Mouse (Mus musculus) G1E (cell line): ENCODE results near the gene Fam222b.

Experiments
- CTCF ChIP-seq: IDR thresholded peaks from 2 replicates; pipeline ENCODE4 v1.5.1; 2012; ENCODE audit warnings: low read depth, low read length, inconsistent platforms, mixed read lengths
- GATA1 ChIP-seq: IDR thresholded peaks from 2 replicates; pipeline ENCODE4 v1.6.1; 2012; ENCODE audit warnings: borderline replicate concordance, low read length, inconsistent platforms, mixed read lengths
- POLR2AphosphoS5 ChIP-seq: IDR thresholded peaks from 2 replicates; pipeline ENCODE4 v1.6.1; 2012; ENCODE audit warnings: low read depth, low read length, inconsistent platforms; ENCODE audit not compliant: insufficient replicate concordance
- TAL1 ChIP-seq: conservative IDR thresholded peaks from 2 replicates; pipeline ENCODE4 v1.6.1; 2012; ENCODE audit warnings: low read depth, low read length, inconsistent platforms, mixed read lengths

GRCm38 (mm10) chr11:78146707-78147543 lies 52.5 kb downstream of the Fam222b start:
- TF ChIP-seq CTCF (no peak), POLR2AphosphoS5 (no peak), GATA1 (no peak), TAL1 (no peak)
